Mouse (Mus musculus) left cerebral cortex, adult 2 months (tissue): ENCODE results near the gene Npepps. TPM values are rescaled to one million over a fixed set of nuclear protein-coding genes. Genes with fewer than 3 reads are reported as not detected.

Experiments
- DNase-seq, 2 experiments: peaks; one replicate each; pipeline ENCODE4 v3.0.0; 2021 to 2022; ENCODE audit warnings: low spot score in 2 of 2, mixed read lengths in 1 of 2; ENCODE audit errors: extremely low spot score in 1 of 2
- H3K27ac ChIP-seq: fragments of 200-600 bp; 2 replicates; pipeline ENCODE4 v1.8.1; 2022
- H3K4me3 ChIP-seq: fragments of 200-600 bp; 2 replicates; pipeline ENCODE4 v1.8.1; 2022
- CTCF ChIP-seq: fragments of 200-600 bp; IDR thresholded peaks from 2 replicates; pipeline ENCODE4 v1.8.1; 2022; ENCODE audit warnings: antibody characterized with exemption, mild to moderate bottlenecking, moderate library complexity
- intact Hi-C: fragments of 180-260 bp; cut with DNase I; formaldehyde crosslinking; loops from one replicate; pipeline ENCODE4 v1.15.1; 2025
- total RNA-seq, 2 experiments: library from RNA; stranded (reverse); gene quantifications; 2 replicates each; pipeline ENCODE4 v1.2.3; 2021

The Npepps gene
- total RNA-seq, 2 experiments from 2014 or later: 142 to 143 TPM

DNA sequence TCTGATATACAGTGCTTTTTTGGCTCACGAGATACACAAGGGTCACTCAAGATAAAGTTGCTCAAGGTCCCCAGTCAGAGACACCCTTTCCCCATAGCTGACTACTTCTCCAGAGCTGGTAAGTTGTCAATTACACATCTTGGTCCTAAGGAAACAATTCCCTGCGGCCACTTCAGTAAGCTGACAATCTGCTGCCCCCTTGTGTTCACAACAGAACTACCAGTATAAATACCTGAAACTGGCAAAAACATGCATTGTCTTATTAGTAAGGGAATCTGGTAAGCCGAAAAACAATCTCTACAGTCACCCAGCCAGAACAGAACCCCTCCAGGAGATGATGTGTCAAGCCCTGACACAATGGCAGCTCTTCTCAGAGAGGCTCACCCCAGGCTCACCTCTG, 103.6 kb downstream of the Npepps start:
- TF ChIP-seq CTCF: peak; percentile 70
- Histone ChIP-seq H3K4me3 (no peak overlapping the region), H3K27ac (no peak overlapping the region)
- DNase-seq: peak in 1 of 2 experiments; percentile 23
- intact Hi-C loops: loop anchor here (1.0 to 2.0 kb wide), 2 partner anchors 76 to 104 kb away; no protein-coding TSS in a partner anchor

DNA sequence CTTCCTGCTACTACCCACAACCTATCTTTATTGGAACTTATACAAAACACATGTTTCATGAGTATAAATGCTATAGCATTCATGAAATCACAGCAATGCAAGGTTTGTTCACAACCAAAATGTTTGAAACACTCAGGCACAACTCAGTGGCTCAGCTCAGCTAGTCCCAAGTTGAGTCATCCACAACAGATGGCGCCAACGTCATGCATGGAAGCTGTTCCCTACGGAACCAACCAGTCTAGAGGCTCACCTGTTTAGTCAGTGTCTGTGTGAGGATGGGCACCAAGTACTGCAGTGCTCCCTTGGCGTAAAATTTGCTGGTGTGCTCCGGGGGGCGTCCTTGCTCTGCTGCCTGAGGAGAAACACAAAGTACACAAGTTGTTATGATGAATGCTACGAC, 104.9 kb downstream of the Npepps start:
- peak in 1 of 2 experiments; percentile 55 for DNase-seq
- TF ChIP-seq CTCF: no peak
- no peak overlapping the region for H3K27ac ChIP-seq
- intact Hi-C loops: no loop called here
- no peak overlapping the region for H3K4me3 ChIP-seq

DNA sequence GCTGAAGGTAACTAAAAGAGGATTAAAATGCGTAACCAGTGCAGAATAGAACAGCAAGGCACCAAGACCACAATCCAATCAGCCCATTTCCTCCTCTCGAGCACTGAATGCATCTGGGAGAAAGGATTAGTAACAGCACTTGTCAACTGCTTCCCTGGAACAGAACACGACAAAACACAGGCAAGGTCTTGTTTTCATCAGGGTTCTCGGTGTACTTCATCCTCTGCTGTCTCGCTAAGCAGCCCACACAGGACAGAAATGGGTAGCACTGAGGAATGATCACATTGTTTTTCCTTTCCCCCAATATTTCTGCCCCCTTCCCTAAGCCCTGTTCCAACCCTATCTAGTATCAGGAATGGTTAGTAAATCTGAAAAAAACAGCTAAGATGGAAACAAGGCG, 120.1 kb downstream of the Npepps start:
- no peak for DNase-seq
- H3K4me3 ChIP-seq: no peak overlapping the region
- peak overlapping the region; percentile 34 for H3K27ac ChIP-seq
- intact Hi-C loops: no loop called here
- TF ChIP-seq CTCF: no peak

DNA sequence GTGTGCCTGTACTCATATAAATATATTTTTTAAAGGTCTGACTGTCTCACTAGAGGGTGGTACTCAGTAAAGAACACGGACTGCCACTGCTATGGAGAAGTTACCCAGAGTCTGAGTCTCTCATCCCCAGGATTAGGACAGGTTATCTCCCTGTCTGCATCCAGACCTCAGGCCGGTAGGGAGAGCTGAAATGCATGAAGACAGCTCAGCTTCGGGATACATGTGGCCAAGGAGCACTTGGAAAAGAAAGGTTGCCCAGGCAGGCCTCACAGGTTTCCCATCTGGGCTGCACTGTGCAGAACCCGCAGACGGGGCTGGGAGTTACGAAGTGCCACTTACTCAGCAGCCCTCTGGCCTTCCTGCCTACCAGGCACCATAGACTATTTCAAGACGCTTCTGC, 123.4 kb downstream of the Npepps start:
- no peak for DNase-seq
- intact Hi-C loops: no loop called here
- Histone ChIP-seq H3K4me3 (no peak overlapping the region), H3K27ac (no peak overlapping the region)
- peak; percentile 6 for TF ChIP-seq CTCF

Other genes with a start within 250 kb of the Npepps start
- gene Lrrc46, start 239.2 kb downstream of the Npepps start, total RNA-seq: under 1 TPM; 0.51 to 0.52 TPM
- 10 to 100 TPM; 66.5 to 67.0 TPM for gene Mrpl10, start 239.1 kb downstream of the Npepps start, total RNA-seq
- gene Osbpl7, start 230.0 kb downstream of the Npepps start, total RNA-seq: 10 to 100 TPM; 14.0 to 15.2 TPM
- gene Tbx21, start 165.3 kb downstream of the Npepps start, total RNA-seq: under 1 TPM; 0.32 to 0.40 TPM
- gene Tbkbp1, start 129.1 kb downstream of the Npepps start, total RNA-seq: 10 to 100 TPM; 52.7 to 56.8 TPM
- gene Kpnb1, start 92.8 kb downstream of the Npepps start, total RNA-seq: 100 to 1,000 TPM; 108 to 120 TPM
- 10 to 100 TPM; 26.4 to 28.2 TPM for gene Mrpl45, start 35.1 kb upstream of the Npepps start, total RNA-seq
- gene Gpr179, start 71.4 kb upstream of the Npepps start, total RNA-seq: under 1 TPM; 0.18 to 0.37 TPM
- gene Socs7, start 81.9 kb upstream of the Npepps start, total RNA-seq: 10 to 100 TPM; 87.2 to 91.9 TPM
- 10 to 100 TPM; 64.4 to 78.6 TPM for gene Arhgap23, start 134.9 kb upstream of the Npepps start, total RNA-seq
- gene 4933428G20Rik, start 219.7 kb upstream of the Npepps start, total RNA-seq: not detected